Mouse (Mus musculus) hindbrain, embryonic 16.5 days (tissue): ENCODE data around the gene Morn3. TPM values are rescaled to one million over a fixed set of nuclear protein-coding genes. Genes with fewer than 3 reads are reported as not detected.

ENCODE experiments used
- ATAC-seq: fragments of 200-750 bp; cut with Nextera tagmentation; 2 replicates; pipeline ENCODE4 v1.8.0; 2017; ENCODE audit warnings: moderate TSS enrichment, moderate library complexity
- H3K27ac ChIP-seq: fragments of 300-500 bp; sonication (generic); 2 replicates; pipeline ENCODE4 v1.5.1; 2014; ENCODE audit warnings: low read depth, mild to moderate bottlenecking, control low read depth, low read length, moderate library complexity
- H3K27me3 ChIP-seq: fragments of 300-500 bp; sonication (generic); replicated peaks from 2 replicates; pipeline ENCODE4 v1.6.1; 2014; ENCODE audit warnings: low read length; ENCODE audit not compliant: control insufficient read depth, insufficient read depth
- H3K36me3 ChIP-seq: fragments of 300-500 bp; sonication (generic); 2 replicates; pipeline ENCODE4 v1.6.1; 2014; ENCODE audit warnings: mild to moderate bottlenecking, low read length, moderate library complexity, mixed read lengths; ENCODE audit not compliant: control insufficient read depth, insufficient read depth
- H3K4me1 ChIP-seq: fragments of 300-500 bp; sonication (generic); 2 replicates; pipeline ENCODE4 v1.6.1; 2014; ENCODE audit warnings: low read depth, low read length; ENCODE audit not compliant: control insufficient read depth, insufficient read depth
- H3K4me2 ChIP-seq: fragments of 300-500 bp; sonication (generic); 2 replicates; pipeline ENCODE4 v1.6.1; 2014; ENCODE audit warnings: mild to moderate bottlenecking, low read length, control low read depth, moderate library complexity
- H3K4me3 ChIP-seq: fragments of 300-500 bp; sonication (generic); 2 replicates; pipeline ENCODE4 v1.5.1; 2014; ENCODE audit warnings: mild to moderate bottlenecking, low read length, control low read depth, moderate library complexity
- H3K9ac ChIP-seq: fragments of 300-500 bp; sonication (generic); 2 replicates; pipeline ENCODE4 v1.6.1; 2014; ENCODE audit warnings: low read depth, mild to moderate bottlenecking, control low read depth, low read length, moderate library complexity
- H3K9me3 ChIP-seq: fragments of 300-500 bp; sonication (generic); 2 replicates; pipeline ENCODE4 v1.6.1; 2014; ENCODE audit warnings: mild to moderate bottlenecking, low read length, moderate library complexity; ENCODE audit not compliant: control insufficient read depth
- WGBS: fragments of 180-500 bp; shearing (Covaris S2); extraction: QIAGEN DNeasy Blood & Tissue Kit; methylation state at CpG from one replicate; pipeline ENCODE4 v1.1.7; 2014; 5-methylcytosine and 5-hydroxymethylcytosine counted together
- polyA plus RNA-seq: library from polyadenylated mRNA; unstranded; fragments of >200 nt; fragmentation: Nextera tagmentation; extraction: Ambion mirVana; gene quantifications from 2 replicates; pipeline ENCODE4 v1.2.1, GENCODE M21; 2015

Morn3 gene
- polyA plus RNA-seq, 1 experiment from 2014 or later: 0.81 TPM

GRCm38 (mm10) chr5:123033646-123034160, 13.1 kb downstream of the Morn3 start:
- Histone ChIP-seq H3K27ac (no peak overlapping the region), H3K4me3 (no peak overlapping the region), H3K36me3 (peaks cover 7% of the 10 kb centered on the region), H3K9ac (no peak overlapping the region), H3K4me2 (no peak overlapping the region), H3K9me3 (no peaks in the 10 kb centered on the region), H3K27me3 (no peaks in the 10 kb centered on the region), H3K4me1 (no peaks in the 10 kb centered on the region; the same call in 1 of the 2 replicates)
- no peak for ATAC-seq
- WGBS: 79% methylated on average over 7 of the region's 7 CpGs

GRCm38 (mm10) chr5:123031312-123031711, 15.5 kb downstream of the Morn3 start:
- Histone ChIP-seq H3K36me3 (peaks cover 7% of the 10 kb centered on the region), H3K9me3 (no peaks in the 10 kb centered on the region), H3K4me3 (no peak overlapping the region), H3K27me3 (no peaks in the 10 kb centered on the region), H3K4me1 (no peaks in the 10 kb centered on the region; the same call in 1 of the 2 replicates), H3K27ac (no peak overlapping the region), H3K9ac (no peak overlapping the region), H3K4me2 (no peak overlapping the region)
- no peak for ATAC-seq
- WGBS: 92% methylated on average over 3 of the region's 3 CpGs

GRCm38 (mm10) chr5:123029729-123030128, 17.1 kb downstream of the Morn3 start:
- 97% methylated on average over 6 of the region's 7 CpGs for WGBS
- Histone ChIP-seq H3K4me2 (no peak overlapping the region), H3K9me3 (no peaks in the 10 kb centered on the region), H3K27ac (no peak overlapping the region), H3K36me3 (peaks cover 7% of the 10 kb centered on the region), H3K4me1 (no peaks in the 10 kb centered on the region), H3K27me3 (no peaks in the 10 kb centered on the region), H3K4me3 (no peak overlapping the region), H3K9ac (no peak overlapping the region)
- ATAC-seq: no peak

GRCm38 (mm10) chr5:123027436-123027835, 19.4 kb downstream of the Morn3 start:
- Histone ChIP-seq H3K36me3 (peaks cover 7% of the 10 kb centered on the region), H3K4me3 (no peak overlapping the region), H3K27me3 (no peaks in the 10 kb centered on the region), H3K9ac (no peak overlapping the region), H3K9me3 (no peaks in the 10 kb centered on the region), H3K4me2 (no peak overlapping the region), H3K27ac (no peak overlapping the region), H3K4me1 (no peaks in the 10 kb centered on the region)
- no peak for ATAC-seq
- 63% methylated on average over 6 of the region's 6 CpGs for WGBS

GRCm38 (mm10) chr5:123026414-123026813, 20.4 kb downstream of the Morn3 start:
- WGBS: 54% methylated on average over 6 of the region's 6 CpGs
- no peak overlapping the region for H3K27ac ChIP-seq
- no peak overlapping the region for H3K4me2 ChIP-seq
- H3K9ac ChIP-seq: no peak overlapping the region
- no peaks in the 10 kb centered on the region for H3K27me3 ChIP-seq
- no peak for ATAC-seq
- no peaks in the 10 kb centered on the region for H3K4me1 ChIP-seq
- no peaks in the 10 kb centered on the region for H3K9me3 ChIP-seq
- peaks cover 2% of the 10 kb centered on the region; the same call in 1 of the 2 replicates for H3K36me3 ChIP-seq
- H3K4me3 ChIP-seq: no peak overlapping the region

GRCm38 (mm10) chr5:123024965-123025573, 21.7 kb downstream of the Morn3 start:
- 84% methylated on average over 9 of the region's 9 CpGs for WGBS
- no peak for ATAC-seq
- Histone ChIP-seq H3K27me3 (no peaks in the 10 kb centered on the region), H3K4me2 (no peak overlapping the region), H3K27ac (no peak overlapping the region), H3K4me1 (no peaks in the 10 kb centered on the region), H3K4me3 (no peak overlapping the region), H3K9ac (no peak overlapping the region), H3K36me3 (peaks cover 2% of the 10 kb centered on the region; the same call in 1 of the 2 replicates), H3K9me3 (no peaks in the 10 kb centered on the region)

GRCm38 (mm10) chr5:123024312-123024711, 22.5 kb downstream of the Morn3 start:
- H3K9ac ChIP-seq: no peak overlapping the region
- peaks cover under 1% of the 10 kb centered on the region; the same call in 1 of the 2 replicates for H3K4me1 ChIP-seq
- no peak overlapping the region for H3K27ac ChIP-seq
- ATAC-seq: no peak
- H3K4me2 ChIP-seq: no peak overlapping the region
- H3K36me3 ChIP-seq: no peaks in the 10 kb centered on the region
- H3K27me3 ChIP-seq: no peaks in the 10 kb centered on the region
- H3K9me3 ChIP-seq: no peaks in the 10 kb centered on the region
- H3K4me3 ChIP-seq: no peak overlapping the region
- 95% methylated on average over 6 of the region's 6 CpGs for WGBS

- Histone ChIP-seq H3K4me1 (peaks cover 7% of the 10 kb centered on the region), H3K9me3 (no peaks in the 10 kb centered on the region), H3K27me3 (no peaks in the 10 kb centered on the region), H3K4me3 (no peak overlapping the region), H3K9ac (no peak overlapping the region), H3K4me2 (no peak overlapping the region), H3K36me3 (no peaks in the 10 kb centered on the region), H3K27ac (no peak overlapping the region)
- ATAC-seq: no peak
- 87% methylated on average over 6 of the region's 6 CpGs for WGBS
Observed at GRCm38 (mm10) chr5:123023049-123023448, 23.8 kb downstream of the Morn3 start.

- Histone ChIP-seq H3K4me2 (no peak overlapping the region), H3K4me1 (peaks cover 8% of the 10 kb centered on the region), H3K9ac (no peak overlapping the region), H3K27ac (no peak overlapping the region), H3K4me3 (no peak overlapping the region), H3K36me3 (no peaks in the 10 kb centered on the region), H3K27me3 (no peaks in the 10 kb centered on the region), H3K9me3 (no peaks in the 10 kb centered on the region)
- ATAC-seq: no peak
- 92% methylated on average over 7 of the region's 7 CpGs for WGBS
Observed at GRCm38 (mm10) chr5:123021438-123021837, 25.4 kb downstream of the Morn3 start.
